Mouse (Mus musculus) gastrocnemius, postnatal 4 days (tissue): ENCODE results near the gene Ints12. TPM values are rescaled to one million over a fixed set of nuclear protein-coding genes. Genes with fewer than 3 reads are reported as not detected.
A peak's percentile ranks its signal among the peaks of the same experiment; 100 is the strongest.

Experiments
- DNase-seq, 2 experiments: peaks; one replicate each; pipeline ENCODE4 v3.0.0; 2021 to 2022; ENCODE audit warnings: low spot score in 2 of 2, mixed read lengths in 2 of 2
- long read RNA-seq, 2 experiments: library from polyadenylated mRNA; stranded (forward); transcript quantifications; one replicate each; pipeline ENCODE4 v2.0.0; 2021
- total RNA-seq, 2 experiments: library from RNA; stranded (reverse); gene quantifications; 2 replicates each; pipeline ENCODE4 v1.2.3; 2021

Ints12 gene
- total RNA-seq, result 10 to 100 TPM in 1 of 2 experiments, 1 to 10 TPM in 1; 9.2 to 10.7 TPM
- long read RNA-seq, experiment 1, transcript Ints12-201 (7 exons, 3,101 nt), result major isoform, 9 of 11 reads
- long read RNA-seq, experiment 1, partial matches to known transcripts, result 0 of 11 reads
- long read RNA-seq, experiment 1, other reads (novel, unspliced or antisense), result 2 of 11 reads
- long read RNA-seq, experiment 2, transcript Ints12-201 (7 exons, 3,101 nt), result major isoform, 12 of 14 reads
- long read RNA-seq, experiment 2, partial matches to known transcripts, result 0 of 14 reads
- long read RNA-seq, experiment 2, other reads (novel, unspliced or antisense), result 2 of 14 reads

DNA sequence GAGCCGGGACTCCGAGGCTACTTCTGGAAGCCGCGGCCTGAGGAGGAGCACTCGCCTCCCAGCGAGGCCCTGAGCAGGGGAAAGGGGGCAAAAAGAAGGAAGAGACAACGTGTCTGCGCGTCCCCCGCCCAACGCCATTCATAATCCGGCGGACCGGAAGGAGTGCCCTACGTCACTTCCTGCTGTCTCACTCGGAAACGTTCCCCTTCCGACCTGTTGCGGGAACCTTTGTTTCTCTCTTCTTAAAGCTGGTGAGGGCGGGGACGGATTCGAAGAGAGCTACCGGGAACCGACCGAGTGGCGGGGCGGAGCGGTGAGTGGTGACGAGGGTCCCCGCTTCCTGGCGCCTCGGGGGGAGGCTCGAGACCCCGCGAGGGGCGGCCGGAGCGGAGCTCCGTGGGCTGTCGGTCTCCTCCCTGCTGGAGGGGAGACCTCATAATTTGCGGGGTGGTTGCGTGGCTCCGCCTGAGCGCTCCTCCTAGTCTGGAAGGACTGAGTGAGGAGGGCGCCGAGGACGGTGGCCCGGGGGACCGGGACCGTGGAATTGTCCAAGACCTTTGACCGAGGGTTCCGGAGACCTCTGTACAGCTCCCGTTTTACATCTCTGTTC, at the start of gene Ints12, which contains the start of gene Gstcd:
Gene Ints12 (plus strand): TSS at position 177 of the 610 bp plus-strand sequence.
Gene Gstcd (minus strand): TSS at position 370 of the 610 bp plus-strand sequence.
- peak; percentile 79 to 91 for DNase-seq

DNA sequence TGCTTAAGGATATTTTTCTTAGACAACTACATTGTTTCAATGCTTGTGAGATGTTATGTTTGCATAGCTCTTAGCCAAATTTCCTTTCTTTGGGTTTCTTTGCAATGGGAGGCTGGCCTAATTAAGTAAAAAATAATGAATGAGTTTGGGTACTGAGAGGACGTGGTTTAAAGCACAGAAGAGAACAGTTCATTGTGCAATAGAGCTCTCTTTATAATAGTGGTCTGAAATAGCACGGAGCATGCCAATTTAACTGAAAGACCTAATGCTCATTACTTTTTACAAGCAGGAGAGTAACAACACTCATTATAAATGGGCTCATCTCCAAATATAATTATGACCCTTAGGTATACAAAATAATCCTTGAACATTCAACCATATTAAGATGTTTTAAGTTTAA, 39.6 kb upstream of the Ints12 start:
- DNase-seq, result no peak

DNA sequence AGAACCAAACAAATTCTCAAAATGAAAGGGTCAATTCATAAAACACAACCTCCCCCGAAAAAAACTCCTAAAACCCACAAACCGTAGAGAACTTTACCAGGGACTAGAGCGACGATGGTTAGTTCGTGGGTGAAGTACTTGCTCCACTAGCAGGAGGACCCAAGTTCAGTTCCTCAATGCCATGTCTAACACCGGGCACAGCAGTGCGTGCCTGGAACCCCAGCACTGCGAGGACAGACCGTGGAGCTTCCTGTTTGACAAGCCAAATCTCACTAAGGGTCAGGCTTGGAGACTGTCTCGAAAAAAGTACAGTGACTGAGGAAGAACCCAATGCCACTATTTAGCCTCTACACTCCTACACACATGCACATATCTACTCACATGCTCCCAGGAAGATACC, 16.1 kb upstream of the Ints12 start:
- DNase-seq, result no peak

DNA sequence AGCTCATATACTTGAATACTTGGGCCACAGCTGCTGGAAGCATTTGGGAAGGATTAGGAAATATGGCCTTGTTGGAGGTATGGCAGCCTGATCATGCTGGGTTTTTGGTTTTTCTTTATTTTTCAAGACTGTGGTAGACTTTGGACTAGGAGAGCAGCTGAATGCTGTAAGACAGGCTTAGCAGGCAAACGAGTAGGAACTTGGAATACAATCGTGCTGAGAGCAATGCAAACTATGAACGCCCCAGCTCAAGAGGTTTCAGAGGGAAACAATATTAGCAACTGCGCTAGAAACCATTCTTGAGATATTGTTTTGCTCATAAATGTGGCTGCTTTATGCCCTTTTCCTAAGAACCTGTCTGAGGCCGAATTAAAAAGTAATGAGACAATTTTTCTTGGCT, 8.9 kb upstream of the Ints12 start:
- DNase-seq, result no peak

DNA sequence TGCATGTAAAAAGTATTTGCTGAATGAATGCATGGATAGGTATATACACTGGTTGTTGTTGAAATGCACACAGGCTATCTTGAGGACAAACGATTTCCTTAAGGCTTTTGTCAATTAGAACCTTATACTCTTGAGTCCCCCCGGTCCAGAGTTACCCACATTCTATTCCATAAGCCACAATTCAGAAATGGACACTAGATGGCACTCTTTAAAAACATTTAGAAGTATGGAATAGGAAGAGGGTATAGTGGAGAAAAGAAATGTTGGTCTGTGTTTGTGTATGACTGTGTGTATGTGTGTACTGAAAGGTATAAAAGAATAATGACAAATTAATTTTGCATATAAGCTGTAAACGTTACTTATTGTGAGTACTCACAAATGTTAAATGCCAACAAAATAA, 5.8 kb upstream of the Ints12 start:
- DNase-seq, result no peak

DNA sequence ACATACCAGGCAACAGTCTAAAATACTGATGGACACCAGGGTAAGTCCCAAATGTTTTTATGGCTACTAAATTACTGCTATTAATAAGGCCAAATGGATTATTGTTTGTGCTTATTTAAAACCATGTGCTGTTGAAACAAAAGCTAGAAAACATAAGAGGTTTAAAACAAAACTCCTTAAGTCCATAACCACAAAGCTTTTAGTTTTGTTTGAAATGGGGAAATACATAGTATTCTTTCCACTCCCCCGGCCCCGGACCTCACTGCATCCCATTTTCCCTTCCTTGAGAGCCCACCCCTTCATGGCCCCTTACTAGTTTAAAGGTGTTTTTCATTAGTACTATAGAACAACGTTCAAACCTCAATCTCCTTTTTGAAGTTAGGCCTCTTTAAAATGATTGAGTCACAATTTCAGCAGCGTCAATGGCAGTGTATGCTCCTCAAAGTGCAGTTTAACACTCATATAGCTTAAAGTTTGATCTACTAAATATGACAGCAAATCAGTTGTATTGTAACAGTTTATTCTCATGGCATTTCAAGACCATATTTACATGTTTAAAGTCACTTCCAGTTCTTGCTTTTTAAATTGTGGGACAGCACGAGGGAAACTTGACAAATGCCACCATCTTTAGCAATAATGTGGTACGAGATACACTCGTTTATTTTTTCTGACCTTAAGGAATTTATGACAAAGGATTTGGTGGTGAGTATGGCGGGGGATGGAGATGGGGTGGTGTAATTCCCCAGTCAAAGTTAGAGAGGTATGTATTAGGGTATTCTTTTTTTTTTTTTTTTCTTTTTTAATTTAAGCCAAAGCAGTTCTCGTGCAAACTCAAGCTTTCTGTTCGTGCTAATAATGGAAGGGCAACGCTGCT, 1.2 kb upstream of the Ints12 start:
- no peak for DNase-seq

DNA sequence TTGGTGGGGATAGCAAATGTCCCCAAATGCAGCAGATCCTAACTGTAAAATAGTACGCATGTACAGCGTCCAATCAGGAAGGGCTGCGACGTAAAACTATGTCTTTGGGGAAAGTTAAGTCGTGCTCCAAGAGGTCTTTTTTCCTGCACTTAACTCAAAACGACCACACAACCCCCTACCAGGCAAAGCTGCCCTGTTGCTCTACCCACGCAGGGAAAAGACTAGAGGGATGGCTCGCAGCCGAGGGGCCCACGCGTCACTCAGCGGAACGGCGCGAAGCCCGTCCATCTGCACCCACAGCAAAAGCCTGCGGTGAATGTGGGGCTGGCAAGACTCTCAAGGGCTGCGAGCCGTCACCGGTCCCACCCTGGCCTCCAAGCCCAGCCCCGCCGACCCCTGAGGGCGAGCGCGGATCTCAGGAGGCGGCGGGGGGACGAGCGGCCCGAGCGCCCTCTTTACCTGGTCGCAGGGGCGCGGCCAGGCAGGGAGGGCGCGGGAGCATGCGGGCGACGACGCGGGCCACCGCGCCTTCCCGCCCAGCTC, 448 bp upstream of the Ints12 start:
- peak in 1 of 2 experiments; percentile 33 for DNase-seq

DNA sequence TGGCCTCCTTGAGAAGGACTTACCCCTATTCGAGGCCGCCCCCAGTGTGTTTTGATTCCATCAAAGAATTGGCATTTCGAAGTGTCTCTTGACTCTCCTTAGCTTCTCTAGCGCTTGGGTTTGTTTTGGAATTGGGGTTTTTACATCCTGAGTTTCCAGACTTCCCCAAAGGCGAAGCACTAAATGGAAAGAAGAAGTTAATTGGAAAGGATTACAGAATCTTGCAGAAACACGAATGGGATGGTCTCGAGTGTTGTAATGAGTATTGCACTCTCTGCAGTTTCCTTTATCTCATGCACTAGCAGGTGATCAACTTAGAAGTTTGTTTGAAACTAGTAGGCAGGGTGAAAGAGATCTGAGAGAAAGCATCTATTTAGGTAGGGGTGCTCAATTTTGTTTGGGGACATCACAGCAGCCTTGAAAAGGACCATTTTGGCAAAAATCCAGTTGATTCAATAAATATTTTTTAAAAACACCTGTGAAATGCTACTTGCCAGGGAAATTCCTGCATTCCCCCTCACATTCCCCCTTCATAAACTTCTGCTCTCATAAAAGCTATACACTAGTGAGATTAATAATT, 724 bp downstream of the Ints12 start:
- no peak for DNase-seq

DNA sequence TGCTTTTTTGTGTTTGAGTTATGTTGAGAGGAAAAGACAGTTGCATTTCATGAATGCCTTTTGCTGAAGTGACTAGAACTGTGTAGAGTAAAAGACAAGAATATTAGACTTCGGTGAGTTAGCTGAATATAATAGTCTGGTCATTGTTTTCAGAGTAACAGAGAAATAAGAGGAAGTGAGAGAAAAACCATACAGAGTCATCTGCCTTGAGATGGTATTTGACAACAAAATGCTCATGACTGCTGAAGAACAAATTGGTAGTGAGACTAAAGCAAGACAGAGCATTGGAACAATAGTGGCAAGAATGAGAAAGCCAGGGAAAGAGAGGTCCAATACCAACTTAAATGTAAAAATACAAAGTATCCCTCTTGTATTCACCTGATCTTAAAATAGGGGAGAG, 1.3 kb downstream of the Ints12 start:
- DNase-seq, result no peak

DNA sequence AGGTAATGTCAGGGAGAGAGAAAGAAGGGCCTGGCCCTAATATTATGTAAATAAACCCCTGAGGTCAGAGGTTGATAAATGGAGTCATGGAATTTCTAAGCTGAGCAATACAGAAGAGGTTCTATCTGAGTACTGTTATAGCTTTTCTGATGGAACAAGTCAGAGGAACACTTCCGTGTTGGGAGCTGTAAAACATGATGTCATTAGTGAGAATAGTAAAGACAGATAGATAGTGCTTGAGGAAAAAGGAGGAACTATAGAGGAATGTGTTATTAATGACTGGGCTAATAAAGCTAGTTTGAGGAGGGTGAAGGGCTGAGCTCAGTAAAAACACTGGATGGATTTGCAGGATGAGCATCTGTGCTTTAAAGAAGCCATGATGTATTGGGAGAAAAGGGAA, 2.7 kb downstream of the Ints12 start:
- no peak for DNase-seq

DNA sequence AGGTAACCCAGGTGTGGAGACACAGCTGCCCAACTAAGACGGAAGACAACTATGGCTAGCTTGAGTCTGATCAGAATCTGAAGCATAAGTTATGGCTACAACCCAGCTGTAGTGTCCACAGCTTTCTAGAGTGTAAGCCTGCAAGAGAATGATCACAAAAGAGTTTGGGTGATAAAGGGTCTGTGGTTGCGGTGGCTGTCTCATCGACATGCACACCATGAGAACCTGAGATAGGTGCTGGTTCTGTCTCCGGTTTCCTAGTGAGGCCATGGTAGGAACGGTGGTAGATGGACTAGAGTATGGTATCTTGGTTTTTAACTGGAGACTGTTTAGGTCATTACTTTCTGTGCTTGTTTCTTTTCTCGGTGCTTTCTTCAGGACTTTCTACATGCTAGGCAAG, 6.3 kb downstream of the Ints12 start:
- no peak for DNase-seq

DNA sequence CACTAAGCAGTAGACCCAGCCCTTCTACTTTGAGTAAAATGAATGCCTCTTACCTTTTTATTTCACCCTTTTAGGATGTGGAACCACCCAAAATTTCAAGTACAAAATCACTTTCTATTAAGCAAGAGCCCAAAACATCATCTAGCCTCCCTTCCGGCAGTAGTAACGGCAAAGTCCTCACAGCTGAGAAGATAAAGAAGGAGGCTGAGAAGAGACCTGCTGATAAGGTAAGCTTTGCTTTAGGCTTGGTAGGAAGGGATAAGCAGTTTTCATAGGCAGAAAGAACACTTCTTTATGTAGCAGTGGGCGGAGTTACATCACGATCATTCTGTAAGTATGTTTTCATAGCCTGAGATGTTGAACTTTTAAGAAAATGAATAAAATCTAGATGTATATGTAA, 6.7 kb downstream of the Ints12 start:
- no peak for DNase-seq

DNA sequence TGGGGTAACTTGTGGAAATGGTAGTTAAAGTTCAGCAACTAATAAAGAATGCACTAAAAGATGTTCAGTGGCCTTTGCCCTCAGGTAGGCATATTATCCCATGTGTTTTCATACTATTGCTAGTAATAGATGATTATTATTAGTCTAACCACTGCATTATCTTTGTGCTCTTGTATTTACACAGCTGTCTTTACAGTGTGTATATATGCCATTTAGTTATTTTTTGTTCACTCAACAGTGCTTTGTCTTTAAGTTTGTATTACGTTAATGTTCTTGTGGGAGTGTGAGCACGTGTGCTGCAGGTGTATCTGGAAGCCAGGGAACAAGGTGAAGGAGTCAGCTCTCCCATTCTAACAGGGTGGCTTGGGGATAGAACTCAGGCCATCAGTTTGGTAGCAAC, 7.3 kb downstream of the Ints12 start:
- no peak for DNase-seq

DNA sequence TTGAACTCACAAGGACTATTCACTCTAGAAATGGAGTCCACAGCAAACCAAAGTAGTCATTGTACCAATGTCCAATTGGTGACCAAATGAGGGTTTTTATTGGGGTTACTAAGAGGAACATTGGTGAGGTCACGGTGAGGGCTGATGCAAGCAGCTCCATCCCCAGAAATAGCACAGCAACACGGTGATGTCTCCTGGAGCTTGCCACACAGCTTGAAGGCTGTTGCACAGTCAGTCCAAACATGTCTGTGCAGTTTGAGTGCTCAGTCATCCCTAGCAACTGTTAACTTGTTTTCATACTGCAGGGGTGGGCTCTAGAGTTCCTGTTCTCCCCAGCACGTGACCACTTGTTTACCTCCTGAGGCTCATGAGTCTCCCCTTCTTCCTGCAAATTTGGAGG, 12.1 kb downstream of the Ints12 start:
- DNase-seq, result no peak

DNA sequence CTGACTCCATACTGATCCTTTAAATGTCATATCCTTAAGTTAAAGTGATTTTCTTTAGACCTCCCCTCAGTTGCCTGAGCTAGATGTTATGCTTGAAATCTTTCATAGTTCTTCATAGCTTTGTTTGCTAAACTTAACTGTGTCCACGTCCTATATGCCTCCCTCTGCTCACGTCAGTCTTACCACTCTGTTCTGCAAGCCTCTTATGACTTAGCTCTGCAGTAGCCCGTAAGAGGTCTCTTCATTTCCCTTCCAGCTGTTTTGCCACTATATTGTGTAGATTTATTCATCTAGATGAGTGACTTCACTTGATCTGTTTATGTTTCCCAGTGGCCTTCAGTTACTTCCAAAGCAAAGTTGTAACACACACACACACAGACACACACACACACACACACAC, 12.8 kb downstream of the Ints12 start:
- DNase-seq, result no peak

DNA sequence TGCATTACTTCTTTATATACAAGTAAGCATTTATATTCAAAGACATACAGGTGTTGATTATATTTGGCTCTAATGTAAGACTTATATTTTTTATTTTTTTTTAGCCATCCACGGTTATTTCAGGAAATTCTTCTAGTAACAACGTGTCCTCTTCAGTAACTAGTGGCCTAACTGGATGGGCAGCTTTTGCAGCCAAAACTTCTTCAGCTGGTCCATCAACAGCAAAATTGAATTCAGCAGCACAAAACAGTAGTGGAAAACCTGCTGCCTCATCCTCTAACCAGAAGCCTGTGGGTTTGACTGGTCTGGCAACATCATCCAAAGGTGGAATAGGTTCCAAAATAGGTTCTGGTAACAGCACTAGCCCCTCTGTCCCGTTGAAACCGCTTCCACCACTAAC, 17.1 kb downstream of the Ints12 start:
- DNase-seq, result no peak

DNA sequence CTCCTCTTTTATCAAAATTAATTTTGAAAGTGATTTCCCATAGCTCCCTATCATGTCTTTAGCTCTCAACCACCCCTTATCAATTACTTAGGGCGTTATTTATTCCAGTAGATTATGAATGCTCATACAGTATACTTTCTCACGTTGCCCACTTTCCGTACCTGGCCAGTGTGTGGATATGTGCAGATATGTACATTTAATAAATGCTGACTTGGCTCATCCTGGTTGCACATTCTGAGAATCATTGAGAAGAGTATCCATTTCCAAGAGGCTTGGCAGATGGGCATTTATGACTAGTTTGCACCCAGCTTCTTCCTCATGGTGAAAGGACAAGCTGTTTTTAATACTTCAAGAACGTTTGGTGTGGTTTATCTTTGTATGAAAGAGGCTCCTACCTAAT, 18.2 kb downstream of the Ints12 start:
- no peak for DNase-seq

DNA sequence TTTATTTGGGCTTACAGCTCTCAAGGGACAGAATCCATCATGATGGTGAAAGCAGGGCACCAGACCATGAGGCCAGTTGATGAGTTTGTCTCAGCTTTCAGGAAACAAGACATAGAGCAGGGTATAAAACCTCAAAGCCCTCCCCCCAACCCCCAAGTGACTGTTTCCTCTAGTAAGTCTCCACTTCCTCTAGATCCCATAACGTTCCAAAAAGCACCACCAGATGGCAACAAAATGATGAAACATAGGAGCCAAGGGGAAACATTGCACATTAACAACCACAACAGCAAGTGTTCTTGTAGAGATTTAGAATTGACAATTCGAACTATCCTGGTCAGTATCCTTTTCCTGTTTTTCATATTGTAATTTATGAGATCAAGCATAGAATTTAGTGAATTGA, 20.1 kb downstream of the Ints12 start:
- DNase-seq, result no peak

DNA sequence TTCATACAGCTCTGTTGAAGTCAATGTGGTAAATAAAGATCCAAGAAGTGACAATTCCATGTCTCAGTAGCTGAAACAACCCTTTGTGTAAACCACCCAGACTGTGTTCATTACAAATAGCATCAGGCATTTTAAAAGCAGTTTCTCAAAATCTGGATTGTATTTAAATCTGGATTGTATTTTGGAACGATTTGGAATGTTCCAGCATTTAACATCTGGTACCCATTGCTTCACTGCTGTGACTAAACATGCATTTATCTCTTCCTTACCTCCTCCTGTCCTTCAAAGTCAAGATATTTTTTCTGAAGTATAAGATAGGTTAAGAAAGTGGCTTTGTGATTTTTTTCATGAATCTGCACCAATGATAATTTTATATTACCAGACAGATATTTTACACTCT, 21.6 kb downstream of the Ints12 start:
- no peak for DNase-seq

DNA sequence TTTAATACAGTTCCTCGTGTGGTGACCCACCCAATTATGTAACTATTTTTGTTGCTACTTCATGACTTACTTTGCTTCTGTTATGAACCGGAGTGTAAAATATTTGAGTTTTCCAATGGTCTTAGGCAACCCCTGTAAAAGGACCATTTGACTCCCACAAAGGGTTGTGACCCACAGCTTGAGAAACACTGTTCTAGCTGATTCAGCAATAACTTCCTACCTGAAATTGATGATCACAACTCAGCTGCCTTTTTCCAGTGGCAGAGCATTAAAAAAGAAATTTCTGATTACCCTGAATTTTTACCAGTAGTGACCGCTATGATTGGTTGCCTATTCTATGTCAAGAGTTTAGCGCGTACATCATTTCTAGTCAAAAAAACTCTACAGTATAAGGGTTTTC, 39.7 kb downstream of the Ints12 start:
- no peak for DNase-seq

DNA sequence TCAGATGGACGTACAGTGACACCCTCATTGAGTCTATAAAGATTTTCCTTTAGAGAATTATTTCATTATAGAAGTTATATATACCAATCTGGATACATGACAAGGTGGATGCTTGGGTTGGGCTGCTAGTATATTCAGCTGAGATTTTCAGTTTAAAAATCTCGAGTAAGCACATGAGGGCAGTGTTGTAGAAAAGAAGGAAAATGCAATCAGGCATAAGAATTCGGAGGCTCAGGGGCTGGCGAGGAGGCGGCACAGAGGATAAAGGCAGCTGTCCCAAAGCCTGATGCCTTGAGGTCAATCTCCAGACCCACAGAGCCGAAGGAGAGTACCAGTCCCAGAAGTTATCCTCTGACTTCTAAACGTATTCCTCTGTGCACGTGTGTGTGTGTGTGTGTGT, 41.0 kb downstream of the Ints12 start:
- DNase-seq, result no peak
